Mouse (Mus musculus) layer of hippocampus, adult 9-10 months (tissue): Measurements from ENCODE around the gene Smad6.

Experiments
- DNase-seq: peaks from one replicate; pipeline ENCODE4 v3.0.0; 2022; ENCODE audit warnings: low spot score

The Smad6 gene

DNA sequence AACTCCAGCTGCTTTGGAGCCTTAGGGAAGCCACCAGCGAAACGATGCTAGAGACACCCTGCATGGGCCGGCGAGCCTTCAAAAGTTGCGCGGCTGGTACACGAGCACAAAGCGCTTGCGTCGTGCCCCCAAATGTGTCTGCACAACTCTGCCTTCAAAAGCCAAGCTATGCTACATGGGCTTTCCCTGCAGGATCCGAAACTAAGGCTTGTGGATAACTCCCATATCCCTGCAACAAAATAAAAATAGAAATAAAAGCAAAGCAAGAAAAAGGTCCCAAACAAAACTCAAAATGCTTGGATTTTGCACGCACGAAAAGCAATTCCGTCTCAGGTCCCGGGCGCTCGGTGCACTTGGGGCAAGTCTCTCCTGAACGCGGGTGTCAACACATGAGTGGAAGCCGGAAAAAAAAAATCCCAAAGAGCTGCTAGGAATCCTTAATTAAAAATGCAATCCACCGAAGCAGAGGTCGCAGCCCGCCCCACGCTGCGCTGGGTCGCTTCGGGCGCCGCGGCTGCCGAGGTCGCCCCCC, 474 bp downstream of the Smad6 start:
- no peak for DNase-seq

DNA sequence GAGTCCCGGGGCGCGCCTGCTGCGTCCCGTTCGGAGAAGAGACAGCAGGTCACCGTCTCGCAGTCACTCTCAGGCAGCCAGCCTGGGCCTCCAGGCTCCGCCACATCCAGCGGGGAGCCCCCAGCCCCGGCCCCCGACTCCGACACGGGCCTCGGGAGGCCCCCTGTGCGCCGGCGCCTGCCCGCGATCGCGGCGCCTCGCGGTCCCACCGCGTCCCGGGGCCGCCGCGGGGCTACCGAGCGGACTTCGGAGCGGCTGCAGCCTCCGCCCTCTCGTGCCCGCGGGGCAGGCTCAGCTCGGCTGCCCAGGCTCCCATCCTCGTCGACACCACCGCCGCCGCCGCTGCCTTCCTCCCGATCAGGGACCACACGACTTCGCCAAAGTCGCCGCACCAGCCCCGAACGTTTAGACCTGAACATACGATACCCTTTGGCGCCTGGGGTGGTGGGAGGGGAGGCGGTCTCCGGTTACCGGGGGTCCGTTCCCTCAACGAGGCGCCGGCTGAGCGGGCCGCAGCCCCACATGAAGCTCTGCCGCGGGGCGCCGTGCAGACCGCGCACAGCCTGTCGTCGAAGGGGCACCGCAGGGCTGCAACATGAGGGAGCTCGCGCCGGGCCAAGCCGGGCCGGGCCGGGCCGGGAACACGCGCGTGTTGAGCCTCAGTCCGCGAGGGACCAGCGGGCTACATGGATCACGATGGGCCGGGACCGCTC, 1.1 kb downstream of the Smad6 start:
- DNase-seq: no peak

DNA sequence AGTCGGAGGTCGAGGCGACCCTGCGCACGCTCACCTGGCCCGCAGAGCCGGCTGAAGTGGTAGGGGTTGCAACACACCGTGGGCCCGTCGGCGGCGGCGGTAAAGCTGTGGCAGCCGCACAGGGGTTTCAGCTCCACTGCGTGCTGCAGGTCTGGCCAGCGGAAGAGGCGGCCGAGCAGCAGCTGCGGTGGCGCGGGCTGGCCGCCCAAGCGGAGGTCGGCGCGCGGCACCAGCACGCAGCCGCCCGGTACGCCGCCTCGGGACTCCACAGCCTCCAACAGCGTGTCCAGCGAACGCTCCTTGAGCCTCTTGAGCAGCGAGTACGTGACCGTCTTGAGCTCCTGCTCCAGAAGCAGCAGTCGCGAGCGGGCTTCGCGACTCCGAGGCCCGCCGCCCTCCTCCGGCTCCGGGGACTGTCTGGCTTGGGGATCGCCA, 1.7 kb downstream of the Smad6 start:
- DNase-seq: no peak

DNA sequence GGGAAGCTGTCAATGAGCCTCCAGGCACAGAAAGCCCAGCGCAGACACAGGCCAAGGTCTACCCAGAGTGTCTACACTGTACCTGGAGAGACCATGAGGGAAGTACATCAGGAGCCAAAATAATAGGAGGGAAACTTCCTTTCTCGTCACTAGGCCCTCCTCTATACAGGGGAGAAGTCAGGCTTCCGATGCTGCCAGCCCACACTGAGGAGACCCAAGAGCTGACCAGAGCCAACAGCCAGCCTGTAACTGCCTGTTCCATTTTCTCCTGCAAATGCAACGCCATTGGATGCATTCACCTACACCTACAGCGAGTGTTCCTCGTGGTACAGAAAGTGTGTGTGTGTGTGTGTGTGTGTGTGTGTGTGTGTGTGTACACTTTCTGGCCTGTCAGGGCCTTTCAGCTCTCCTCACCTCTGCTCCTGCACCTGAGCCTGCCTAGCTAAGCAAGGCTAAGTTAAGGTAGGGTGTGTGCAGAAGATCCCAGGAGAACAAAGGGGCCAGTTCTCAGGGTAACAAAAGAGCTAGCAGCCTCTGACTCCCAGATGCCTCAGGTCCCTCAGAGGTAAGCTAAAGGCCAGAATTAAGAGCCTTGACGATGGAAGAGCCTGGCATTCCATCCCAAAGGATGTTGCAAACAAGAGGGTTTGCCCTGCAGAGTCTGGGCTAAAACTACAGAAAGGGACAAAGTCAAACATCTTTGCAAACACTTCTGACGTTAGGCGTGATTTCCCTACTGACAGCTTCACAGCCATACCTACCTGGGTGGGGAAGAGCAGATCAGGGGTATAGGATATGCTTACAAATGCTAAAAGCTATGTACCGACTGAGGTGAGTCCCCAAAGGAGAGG, 2.6 kb downstream of the Smad6 start:
- no peak for DNase-seq

DNA sequence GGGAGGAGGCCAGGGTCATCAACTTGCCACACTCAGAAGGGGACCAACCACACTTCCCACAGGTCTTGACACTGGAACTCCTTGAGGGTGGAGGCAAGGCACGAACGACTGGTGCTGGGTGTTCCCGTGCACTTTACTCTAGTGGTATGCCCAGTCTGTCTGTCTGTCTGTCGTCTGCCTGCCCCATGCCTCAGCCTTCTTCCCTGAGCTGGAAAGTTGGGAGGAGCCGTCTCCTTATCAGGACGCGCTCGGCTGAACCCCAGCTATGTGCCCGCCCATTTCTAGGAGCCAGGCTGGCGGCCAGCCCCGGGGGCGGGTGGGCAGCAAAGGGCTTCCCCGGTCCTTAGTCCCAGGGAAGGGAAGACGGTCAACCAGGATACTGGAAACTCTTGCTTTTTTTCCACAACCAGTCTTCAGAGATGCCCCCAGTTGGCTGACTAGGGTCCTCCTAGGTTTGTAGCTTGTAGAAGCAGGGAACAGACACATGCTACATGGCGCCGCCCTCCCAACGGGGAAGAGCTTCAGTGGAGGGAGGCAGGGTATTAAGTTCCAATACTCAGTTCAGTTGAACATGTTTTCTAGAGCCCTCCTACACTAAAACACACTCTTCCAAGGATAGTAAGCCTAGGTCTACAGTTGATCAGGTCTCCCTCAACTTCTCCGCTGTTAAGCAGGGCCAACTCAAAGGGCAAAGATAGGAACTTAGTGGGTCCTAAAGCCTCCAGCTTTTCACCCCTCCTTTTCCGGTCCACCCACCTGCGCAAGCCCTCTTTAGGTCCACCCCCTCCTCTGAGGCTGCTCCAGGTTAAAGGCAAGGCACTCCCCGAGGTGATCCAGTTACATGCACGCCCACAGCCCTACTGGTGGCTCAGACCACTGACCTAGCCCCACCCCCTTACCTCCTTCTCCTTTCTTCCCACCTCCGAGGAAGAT, 3.7 kb downstream of the Smad6 start:
- DNase-seq: no peak

DNA sequence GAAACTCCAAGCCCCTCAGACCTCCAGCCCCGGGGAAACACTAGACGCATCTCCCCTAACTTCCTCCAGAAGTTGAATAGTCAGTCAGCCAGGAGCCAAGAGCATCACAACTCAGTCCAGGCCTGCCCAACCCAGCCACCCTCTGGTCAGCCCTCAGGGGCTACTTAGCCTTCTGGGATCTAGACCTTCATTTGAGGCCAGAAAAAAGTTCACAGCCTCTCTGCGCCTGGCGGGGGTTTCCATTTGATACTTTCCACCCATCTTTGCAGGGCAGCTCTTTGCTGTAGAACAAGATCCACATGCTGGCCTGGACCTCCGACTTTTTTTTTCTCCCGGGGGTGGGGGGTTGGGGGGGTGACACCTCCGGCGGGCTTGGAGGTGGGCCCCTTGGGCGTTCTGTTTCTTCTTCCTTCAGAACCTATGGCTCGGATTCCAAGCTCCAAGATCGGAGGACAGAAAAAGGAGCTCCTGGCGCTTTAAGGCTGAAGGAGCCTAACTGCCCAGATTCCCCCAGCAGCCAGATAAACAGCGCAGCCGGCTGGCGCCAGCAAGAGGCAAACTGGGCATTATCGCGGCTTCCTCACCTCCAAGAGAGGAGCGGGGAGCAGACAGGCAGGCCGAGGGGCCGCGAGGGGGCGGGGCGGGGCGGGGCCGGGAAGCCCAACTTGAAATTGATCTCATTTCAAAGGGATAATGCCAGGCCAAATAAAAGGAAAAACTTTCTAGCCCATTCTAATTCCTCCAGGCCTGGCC, 5.0 kb downstream of the Smad6 start:
- DNase-seq: no peak

DNA sequence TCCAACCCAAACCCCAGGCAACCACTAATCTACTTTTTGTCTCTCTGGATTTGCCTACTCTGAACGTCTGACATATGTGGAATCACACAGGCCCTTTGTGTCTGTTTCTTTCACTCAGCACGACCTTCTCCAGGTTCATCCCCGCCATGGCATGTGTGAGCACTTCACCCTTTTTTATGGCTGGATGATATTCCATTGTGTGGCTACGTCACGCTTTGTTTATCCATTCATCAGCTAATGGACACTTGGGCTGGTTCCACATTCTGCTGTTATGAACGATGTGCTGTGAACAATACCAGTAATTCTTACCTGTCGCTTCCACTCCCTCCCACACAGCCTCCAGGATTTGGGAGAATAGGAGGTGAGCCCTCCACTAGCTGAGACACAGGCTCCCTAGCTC, 5.8 kb downstream of the Smad6 start:
- no peak for DNase-seq

DNA sequence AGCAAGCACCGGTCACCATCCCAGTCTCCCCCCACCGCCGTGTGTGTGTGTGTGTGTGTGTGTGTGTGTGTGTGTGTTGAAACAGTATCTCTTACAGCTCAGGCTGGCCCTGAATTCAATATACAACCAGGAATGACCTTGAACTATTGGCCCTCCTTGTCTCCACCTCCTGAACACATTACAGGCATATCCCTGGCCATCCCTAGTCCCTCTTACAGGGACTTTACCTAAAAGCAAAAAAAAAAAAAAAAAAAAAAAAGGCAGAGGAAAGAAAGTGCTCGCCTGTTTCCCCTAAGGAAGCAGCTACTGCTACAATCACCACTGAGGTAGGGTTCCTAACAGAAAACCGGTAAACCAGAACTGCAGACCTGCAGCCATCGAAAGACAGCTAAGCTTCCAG, 7.1 kb downstream of the Smad6 start:
- DNase-seq: no peak

DNA sequence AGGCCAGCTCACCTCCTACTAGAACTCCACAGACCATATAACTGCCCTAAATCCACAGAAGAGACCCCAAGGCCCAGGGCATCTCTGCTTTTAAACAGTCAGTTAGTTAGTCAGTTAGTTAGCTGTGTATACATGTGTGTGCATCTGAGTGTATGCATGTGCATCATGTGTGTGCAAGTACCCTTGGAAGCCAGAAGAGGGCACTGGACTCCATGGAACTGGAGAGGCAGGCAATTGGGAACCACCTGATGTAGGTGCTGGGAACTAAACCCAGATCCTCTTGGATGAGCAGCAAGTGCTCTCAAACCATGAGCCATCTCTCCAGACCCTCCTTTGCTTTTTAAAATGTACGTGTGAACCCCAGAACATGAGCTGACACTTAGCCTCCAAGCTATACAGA, 10.5 kb downstream of the Smad6 start:
- no peak for DNase-seq

DNA sequence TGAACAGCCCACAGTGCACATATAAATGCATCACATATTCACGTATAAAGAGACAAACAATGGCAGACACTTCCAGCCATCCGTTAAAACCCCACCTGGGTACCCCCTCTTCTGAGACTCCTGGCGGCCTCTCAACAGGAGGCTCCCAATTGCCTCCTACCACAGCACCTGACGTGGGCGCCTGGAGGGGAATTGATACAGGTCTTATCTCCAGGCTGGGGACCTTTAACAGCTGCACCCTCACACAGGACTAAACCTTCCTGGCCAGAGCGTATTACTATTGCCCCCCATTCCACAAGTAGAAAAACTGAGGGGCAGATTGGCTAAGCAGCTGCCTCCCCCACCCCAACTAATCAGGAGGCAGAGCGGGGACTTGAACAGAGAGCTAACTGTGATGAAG, 18.9 kb downstream of the Smad6 start:
- DNase-seq: no peak

DNA sequence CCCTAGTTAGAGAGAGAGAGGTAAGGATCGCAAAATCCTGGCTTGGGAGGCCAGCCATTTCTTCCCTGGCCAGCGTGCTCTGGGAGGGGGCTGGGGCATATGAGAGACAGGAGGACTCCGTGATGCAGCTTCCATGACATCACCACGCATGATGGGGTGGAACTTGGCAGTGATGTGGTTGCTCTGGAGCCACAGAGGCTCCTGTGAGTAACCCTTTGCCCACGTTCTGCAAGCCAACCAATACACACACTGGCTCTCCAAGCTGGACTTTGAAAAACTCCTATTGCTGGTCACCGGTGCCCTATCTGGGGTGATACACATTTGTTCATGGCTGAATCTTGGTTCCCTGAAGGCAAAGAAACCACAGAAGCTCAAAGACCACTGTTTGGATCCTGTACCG, 20.8 kb downstream of the Smad6 start:
- no peak for DNase-seq

DNA sequence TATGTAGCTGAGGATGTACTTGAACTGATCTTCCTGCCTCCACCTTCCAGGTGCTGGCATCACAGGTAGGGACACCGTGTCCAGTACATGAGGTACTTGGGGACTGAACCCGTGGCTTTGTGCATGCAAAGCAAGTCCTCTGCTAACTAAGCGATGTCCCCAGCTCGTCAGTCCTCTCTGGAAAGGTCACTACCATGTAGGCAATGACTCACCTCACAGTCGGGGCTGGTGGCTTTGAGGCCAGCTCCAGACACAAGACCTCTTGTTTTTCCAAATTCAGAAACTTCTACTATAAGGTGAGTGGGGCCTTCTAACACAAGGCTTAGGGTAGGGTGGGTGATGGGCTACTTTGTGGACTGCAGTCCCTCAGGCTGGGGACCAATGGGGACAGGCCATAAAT, 21.8 kb downstream of the Smad6 start:
- DNase-seq: no peak

DNA sequence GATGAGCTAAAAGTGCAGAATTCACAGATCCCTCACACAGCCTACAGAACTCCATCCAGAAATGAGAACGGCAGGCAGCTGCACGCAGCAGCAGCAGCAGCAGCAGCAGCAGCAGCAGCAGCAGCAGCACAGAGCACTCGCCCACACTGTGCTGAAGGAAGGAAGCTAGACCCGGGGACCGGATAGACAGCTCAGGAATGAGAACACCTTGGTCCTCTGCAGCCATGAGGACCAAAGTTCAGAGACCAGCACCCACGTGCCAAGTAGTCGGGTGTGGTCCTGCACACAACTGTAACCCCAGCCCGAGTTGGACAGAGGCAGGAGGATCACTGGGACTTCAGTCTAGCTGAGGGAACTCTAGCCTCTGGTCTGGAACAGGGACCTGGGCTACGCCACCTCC, 22.7 kb downstream of the Smad6 start:
- no peak for DNase-seq

DNA sequence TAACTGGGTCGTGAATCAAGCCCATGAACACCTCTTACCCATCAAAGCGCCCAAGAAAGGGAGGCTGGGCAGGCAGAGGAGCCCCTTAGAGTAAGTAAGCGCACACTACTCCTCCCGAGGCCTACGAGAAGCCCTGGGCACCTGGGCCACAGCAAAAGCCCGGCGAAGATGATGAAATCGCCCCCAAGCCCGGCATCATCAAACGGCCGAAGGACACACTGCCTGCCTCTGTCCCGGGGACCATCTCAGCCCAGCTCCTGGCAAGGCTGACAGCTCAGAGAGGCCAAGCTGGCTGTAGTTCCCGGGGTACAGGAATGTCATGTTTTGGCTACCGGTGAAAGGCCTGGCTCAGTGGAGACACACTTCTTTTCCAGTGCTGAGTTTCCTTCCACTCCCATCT, 23.8 kb downstream of the Smad6 start:
- no peak for DNase-seq

DNA sequence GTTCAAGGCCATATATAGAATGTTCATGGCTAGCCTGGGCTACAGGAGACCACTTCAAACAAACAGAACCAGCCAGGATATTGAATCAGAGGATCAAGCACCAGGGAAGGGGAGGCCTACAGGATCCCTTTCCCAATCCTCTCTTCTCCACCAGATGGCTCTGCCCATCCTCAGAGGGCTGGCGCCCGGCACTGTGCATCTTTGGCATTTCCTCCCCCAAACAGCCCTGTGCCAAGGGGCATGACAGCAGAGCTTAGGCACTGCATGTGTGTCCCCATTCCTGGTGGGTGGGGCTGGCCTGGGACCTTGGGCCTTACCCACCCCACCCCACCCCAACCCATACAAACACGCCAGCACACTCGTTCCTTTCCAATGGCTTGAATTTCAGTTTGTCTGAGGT, 24.4 kb downstream of the Smad6 start:
- DNase-seq: no peak

DNA sequence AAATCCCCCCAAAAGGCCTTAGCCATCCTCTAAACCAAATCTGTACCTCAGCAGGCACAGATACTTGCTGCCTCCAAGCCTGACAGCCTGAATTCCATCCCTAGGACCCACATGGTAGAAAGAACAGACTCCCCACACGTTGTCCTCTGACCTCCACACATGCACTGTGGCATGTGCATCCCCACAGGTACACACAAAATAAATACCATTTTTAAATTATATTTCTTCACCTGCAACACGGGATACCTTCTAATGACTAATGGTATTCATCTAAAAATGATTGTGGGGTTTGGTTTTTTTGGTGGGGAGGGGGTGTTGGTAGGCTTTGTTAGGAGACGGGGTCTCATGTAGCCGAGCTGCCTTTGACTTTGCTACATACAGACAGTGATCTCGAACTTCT, 28.6 kb downstream of the Smad6 start:
- no peak for DNase-seq

DNA sequence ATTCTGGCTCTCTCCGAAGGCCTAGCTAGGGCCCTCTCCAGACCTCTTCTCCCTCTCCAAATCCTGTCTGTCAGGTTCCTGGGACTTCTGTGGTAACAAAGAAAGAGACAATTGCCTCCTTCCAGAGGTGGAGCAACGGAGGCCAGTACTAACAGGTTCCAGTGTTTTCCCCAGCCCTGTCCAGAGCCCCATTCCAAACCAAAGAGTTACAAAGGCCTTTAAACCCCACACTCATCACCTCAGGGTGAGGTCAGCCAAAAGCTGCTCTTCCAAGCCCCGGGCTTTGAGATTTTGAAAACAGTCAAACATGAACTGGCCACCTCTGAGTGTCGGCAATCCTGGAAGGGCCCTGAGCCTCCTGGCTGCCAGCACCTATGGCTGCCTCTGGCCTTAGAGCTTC, 29.1 kb downstream of the Smad6 start:
- DNase-seq: no peak

DNA sequence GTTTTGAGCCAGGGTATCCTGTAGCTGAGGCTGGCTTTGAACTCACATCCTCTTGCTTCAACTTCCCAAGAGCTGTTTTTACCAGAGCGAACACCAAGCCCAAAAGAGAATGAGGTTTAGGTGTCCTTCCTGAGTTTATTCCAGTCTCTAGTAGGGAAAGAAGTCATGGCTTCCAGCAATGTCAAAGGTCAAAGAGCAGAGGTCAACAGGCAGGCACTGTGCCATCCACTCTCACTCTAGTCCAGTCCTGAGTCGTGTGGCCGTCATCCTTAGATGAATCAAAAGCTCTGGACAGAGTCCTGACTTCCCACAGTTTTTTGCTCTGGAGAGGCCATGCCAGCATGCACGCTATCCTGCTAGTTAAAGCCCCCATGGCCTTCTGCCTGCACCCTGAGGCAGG, 30.7 kb downstream of the Smad6 start:
- DNase-seq: no peak

DNA sequence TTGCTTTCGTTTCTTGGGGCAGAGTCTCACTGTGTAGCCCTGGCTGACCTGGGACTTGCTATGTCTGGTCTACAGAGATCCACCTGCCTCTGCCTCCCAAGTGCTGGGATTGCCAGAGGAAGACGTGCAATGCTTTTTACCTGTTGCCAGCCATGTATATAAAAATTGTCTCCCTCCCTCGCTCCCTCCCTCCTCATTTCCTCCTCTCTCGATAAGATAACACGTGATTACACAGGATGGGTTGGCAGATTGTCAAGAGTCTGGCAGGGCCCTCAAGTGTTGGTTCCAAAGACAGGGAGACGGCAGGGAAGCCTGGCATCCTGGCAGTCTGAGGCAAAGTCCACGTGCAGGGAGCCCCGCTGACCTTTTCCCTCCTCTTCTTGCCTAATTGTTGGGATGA, 32.2 kb downstream of the Smad6 start:
- DNase-seq: no peak

DNA sequence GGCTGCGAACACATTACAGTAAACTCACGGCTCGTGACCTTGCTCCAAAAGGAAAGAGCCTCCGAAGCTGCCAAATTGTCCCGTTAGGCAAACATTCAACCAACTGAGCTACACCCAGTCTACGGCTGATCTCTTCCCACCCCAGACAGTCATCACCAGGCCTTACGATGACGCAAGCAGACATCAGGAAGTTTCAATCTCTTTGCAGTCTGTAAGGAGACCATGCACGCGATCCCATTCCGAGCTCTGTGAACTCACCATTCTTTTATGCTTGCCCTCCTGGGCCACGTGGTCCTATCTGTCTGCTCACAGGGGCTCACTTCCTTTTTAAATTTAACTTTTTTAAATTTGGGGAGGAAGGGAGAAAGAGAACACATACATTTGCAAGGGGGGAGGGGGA, 32.6 kb downstream of the Smad6 start:
- DNase-seq: no peak

DNA sequence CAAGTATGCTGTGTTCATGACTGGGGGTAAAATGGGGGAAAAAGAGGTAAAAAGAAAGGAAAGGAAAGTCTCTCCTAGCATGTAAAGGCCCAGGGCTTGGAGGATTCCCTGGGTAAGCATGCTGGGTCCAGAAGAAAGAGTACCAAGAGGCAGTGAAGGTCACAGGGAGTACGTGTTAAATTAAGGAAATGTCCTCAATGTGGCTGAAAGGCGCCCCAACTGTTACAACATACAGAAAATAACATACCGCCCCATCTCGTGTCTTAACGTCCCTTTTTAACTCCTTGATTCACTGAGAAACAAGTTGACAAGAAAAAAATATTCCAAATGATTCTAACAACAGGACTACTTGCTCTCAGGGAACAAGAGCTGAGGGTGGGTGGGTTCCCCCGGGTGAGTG, 36.7 kb downstream of the Smad6 start:
- no peak for DNase-seq
